Mouse (Mus musculus): Measurements from ENCODE around the gene Itgb6. TPM values are rescaled to one million over a fixed set of nuclear protein-coding genes. Genes with fewer than 3 reads are reported as not detected.

Itgb6 gene
- total and polyA plus RNA-seq, 2 experiments from 2014 or later = 0.51 to 2.4 TPM

GRCm38 (mm10) chr2:60636038-60636437 is 86.4 kb downstream of the Itgb6 start:
- no peak for TF ChIP-seq CTCF (IDR thresholded peaks at IDR 0.05; ENCODE audit: low read depth)
- TF ChIP-seq EP300 (IDR thresholded peaks at IDR 0.05; ENCODE audit: low read depth) = no peak
- 80% methylated on average over 6 of the region's 6 CpGs for WGBS
- H3K36me3 ChIP-seq (replicated peaks; ENCODE audit: control insufficient read depth, insufficient read depth, low read length) = no peaks in the 10 kb centered on the region
- no peaks in the 10 kb centered on the region for H3K9me3 ChIP-seq (replicated peaks; ENCODE audit: control insufficient read depth, low read length)
- peaks cover 7% of the 10 kb centered on the region for H3K4me1 ChIP-seq (ENCODE audit: control insufficient read depth, insufficient read depth)
- H3K9ac ChIP-seq (replicated peaks; ENCODE audit: low read depth, low read length) = no peak overlapping the region
- no peak overlapping the region for H3K4me3 ChIP-seq (ENCODE audit: low read depth, low read length)
- no peak overlapping the region for H3K27ac ChIP-seq (ENCODE audit: low read depth)
- DNase-seq (ENCODE audit: low spot score) = no peak
- no peak overlapping the region for H3K4me2 ChIP-seq (ENCODE audit: low read depth, low read length)
- no peaks in the 10 kb centered on the region for H3K27me3 ChIP-seq (ENCODE audit: control insufficient read depth, insufficient read depth, low read length)
- no peak for ATAC-seq (ENCODE audit: insufficient read depth, low read depth)

- H3K27ac ChIP-seq (ENCODE audit: low read depth) = no peak overlapping the region
- WGBS = 91% methylated on average over 2 of the region's 2 CpGs
- ATAC-seq (ENCODE audit: insufficient read depth, low read depth) = no peak
- H3K4me2 ChIP-seq (ENCODE audit: low read depth, low read length) = no peak overlapping the region
- no peaks in the 10 kb centered on the region for H3K27me3 ChIP-seq (ENCODE audit: control insufficient read depth, insufficient read depth, low read length)
- H3K4me1 ChIP-seq (ENCODE audit: control insufficient read depth, insufficient read depth) = peaks cover 6% of the 10 kb centered on the region; the same call in 1 of the 2 replicates
- no peaks in the 10 kb centered on the region for H3K36me3 ChIP-seq (replicated peaks; ENCODE audit: control insufficient read depth, insufficient read depth, low read length)
- DNase-seq (ENCODE audit: low spot score) = no peak
- H3K9me3 ChIP-seq (replicated peaks; ENCODE audit: control insufficient read depth, low read length) = no peaks in the 10 kb centered on the region
- H3K9ac ChIP-seq (replicated peaks; ENCODE audit: low read depth, low read length) = no peak overlapping the region
- TF ChIP-seq CTCF (IDR thresholded peaks at IDR 0.05; ENCODE audit: low read depth) (no peak), EP300 (IDR thresholded peaks at IDR 0.05; ENCODE audit: low read depth) (no peak)
- no peak overlapping the region for H3K4me3 ChIP-seq (ENCODE audit: low read depth, low read length)
Observed at GRCm38 (mm10) chr2:60632791-60633190, 89.7 kb downstream of the Itgb6 start.

DNA sequence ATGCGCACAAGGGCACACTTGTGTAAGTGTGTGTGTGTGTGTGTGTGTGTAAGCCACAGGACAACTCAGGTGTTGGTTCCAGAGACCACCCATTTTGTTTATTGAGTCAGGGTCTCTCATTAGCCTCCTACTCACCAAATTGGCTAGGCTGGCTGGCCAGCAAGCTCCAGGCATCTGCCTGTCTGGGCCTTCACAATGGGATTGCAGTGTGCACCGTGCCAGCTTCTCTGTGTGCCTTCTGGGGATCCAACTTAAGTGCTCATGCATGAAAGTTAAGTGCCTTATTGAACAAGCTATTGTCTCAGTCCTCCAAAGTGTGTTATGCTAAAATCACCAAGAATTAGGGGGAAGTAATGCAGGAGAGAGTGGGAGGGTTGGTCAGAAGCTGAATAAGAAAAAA is 92.1 kb downstream of the Itgb6 start:
- Histone ChIP-seq H3K9me3 (replicated peaks; ENCODE audit: control insufficient read depth, low read length) (no peaks in the 10 kb centered on the region), H3K36me3 (replicated peaks; ENCODE audit: control insufficient read depth, insufficient read depth, low read length) (no peaks in the 10 kb centered on the region), H3K4me1 (ENCODE audit: control insufficient read depth, insufficient read depth) (no peaks in the 10 kb centered on the region), H3K27me3 (ENCODE audit: control insufficient read depth, insufficient read depth, low read length) (no peaks in the 10 kb centered on the region), H3K27ac (ENCODE audit: low read depth) (no peak overlapping the region), H3K9ac (replicated peaks; ENCODE audit: low read depth, low read length) (no peak overlapping the region), H3K4me3 (ENCODE audit: low read depth, low read length) (no peak overlapping the region), H3K4me2 (ENCODE audit: low read depth, low read length) (no peak overlapping the region)
- TF ChIP-seq CTCF (IDR thresholded peaks at IDR 0.05; ENCODE audit: low read depth) = no peak
- no peak for TF ChIP-seq EP300 (IDR thresholded peaks at IDR 0.05; ENCODE audit: low read depth)
- WGBS = 73% methylated on average over 2 of the region's 2 CpGs
- ATAC-seq (ENCODE audit: insufficient read depth, low read depth) = no peak
- no peak for DNase-seq (ENCODE audit: low spot score)

DNA sequence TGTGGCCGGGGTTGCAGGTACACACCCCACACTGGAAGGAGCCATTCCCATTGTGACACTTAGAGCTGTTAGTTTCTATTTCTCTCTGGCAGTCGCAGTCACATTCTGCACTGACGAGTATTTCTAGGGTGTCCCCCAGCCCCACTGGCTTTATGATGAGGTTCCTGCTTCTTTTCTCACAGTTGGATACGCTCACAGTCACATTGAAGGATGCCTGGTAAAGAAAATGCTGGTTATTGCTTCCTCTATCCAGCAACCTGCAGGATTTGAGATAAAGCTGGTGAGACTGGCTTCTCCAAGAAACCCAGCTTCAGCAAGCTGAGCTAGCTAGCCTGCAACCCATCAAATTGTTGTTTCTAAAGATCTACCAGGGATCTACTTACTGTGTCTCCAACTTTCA is 94.5 kb downstream of the Itgb6 start:
- H3K27ac ChIP-seq (ENCODE audit: low read depth) = no peak overlapping the region
- no peaks in the 10 kb centered on the region for H3K36me3 ChIP-seq (replicated peaks; ENCODE audit: control insufficient read depth, insufficient read depth, low read length)
- H3K27me3 ChIP-seq (ENCODE audit: control insufficient read depth, insufficient read depth, low read length) = no peaks in the 10 kb centered on the region
- WGBS = 81% methylated on average over 4 of the region's 4 CpGs
- ATAC-seq (ENCODE audit: insufficient read depth, low read depth) = no peak
- no peaks in the 10 kb centered on the region for H3K9me3 ChIP-seq (replicated peaks; ENCODE audit: control insufficient read depth, low read length)
- no peak overlapping the region for H3K4me3 ChIP-seq (ENCODE audit: low read depth, low read length)
- no peak overlapping the region for H3K4me2 ChIP-seq (ENCODE audit: low read depth, low read length)
- no peak for DNase-seq (ENCODE audit: low spot score)
- no peaks in the 10 kb centered on the region for H3K4me1 ChIP-seq (ENCODE audit: control insufficient read depth, insufficient read depth)
- TF ChIP-seq EP300 (IDR thresholded peaks at IDR 0.05; ENCODE audit: low read depth) (no peak), CTCF (IDR thresholded peaks at IDR 0.05; ENCODE audit: low read depth) (no peak)
- no peak overlapping the region for H3K9ac ChIP-seq (replicated peaks; ENCODE audit: low read depth, low read length)

- 74% methylated on average over 10 of the region's 10 CpGs for WGBS
- H3K4me1 ChIP-seq (ENCODE audit: control insufficient read depth, insufficient read depth) = no peaks in the 10 kb centered on the region
- ATAC-seq (ENCODE audit: insufficient read depth, low read depth) (no peak), DNase-seq (ENCODE audit: low spot score) (no peak)
- H3K4me3 ChIP-seq (ENCODE audit: low read depth, low read length) = no peak overlapping the region
- no peak overlapping the region for H3K4me2 ChIP-seq (ENCODE audit: low read depth, low read length)
- H3K9ac ChIP-seq (replicated peaks; ENCODE audit: low read depth, low read length) = no peak overlapping the region
- H3K27ac ChIP-seq (ENCODE audit: low read depth) = no peak overlapping the region
- H3K9me3 ChIP-seq (replicated peaks; ENCODE audit: control insufficient read depth, low read length) = no peaks in the 10 kb centered on the region
- TF ChIP-seq EP300 (IDR thresholded peaks at IDR 0.05; ENCODE audit: low read depth) = no peak
- no peak for TF ChIP-seq CTCF (IDR thresholded peaks at IDR 0.05; ENCODE audit: low read depth)
- no peaks in the 10 kb centered on the region for H3K27me3 ChIP-seq (ENCODE audit: control insufficient read depth, insufficient read depth, low read length)
- no peaks in the 10 kb centered on the region for H3K36me3 ChIP-seq (replicated peaks; ENCODE audit: control insufficient read depth, insufficient read depth, low read length)
Observed at GRCm38 (mm10) chr2:60627515-60627914, 94.9 kb downstream of the Itgb6 start.

DNA sequence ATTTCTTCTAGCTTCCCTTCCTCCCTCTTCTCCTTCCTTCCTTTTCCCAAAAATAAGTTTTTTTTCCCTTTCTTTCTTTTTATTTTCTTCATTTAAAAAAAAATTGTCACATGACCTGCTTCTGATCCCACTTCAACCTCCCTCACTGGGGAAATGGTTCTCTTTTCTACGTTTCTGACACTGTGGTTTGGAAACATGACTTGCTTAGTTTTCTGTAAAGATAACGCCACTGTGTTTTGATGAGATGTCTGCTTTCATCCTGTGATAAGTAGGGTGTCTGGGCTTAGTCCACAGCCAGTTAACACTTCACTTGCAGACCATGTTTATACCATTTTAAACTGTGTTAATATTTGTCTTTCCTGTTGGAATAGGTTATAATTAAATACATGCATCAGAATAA is 96.7 kb downstream of the Itgb6 start:
- WGBS = 39% methylated on average over 2 of the region's 2 CpGs
- H3K4me2 ChIP-seq (ENCODE audit: low read depth, low read length) = no peak overlapping the region

More for the DNA sequence above, 96.7 kb downstream of the Itgb6 start:
- no peak overlapping the region for H3K9ac ChIP-seq (replicated peaks; ENCODE audit: low read depth, low read length)
- H3K27me3 ChIP-seq (ENCODE audit: control insufficient read depth, insufficient read depth, low read length) = no peaks in the 10 kb centered on the region
- DNase-seq (ENCODE audit: low spot score) (no peak), ATAC-seq (ENCODE audit: insufficient read depth, low read depth) (no peak)
- no peaks in the 10 kb centered on the region for H3K36me3 ChIP-seq (replicated peaks; ENCODE audit: control insufficient read depth, insufficient read depth, low read length)
- H3K9me3 ChIP-seq (replicated peaks; ENCODE audit: control insufficient read depth, low read length) = no peaks in the 10 kb centered on the region
- H3K27ac ChIP-seq (ENCODE audit: low read depth) = no peak overlapping the region
- TF ChIP-seq CTCF (IDR thresholded peaks at IDR 0.05; ENCODE audit: low read depth) = no peak
- TF ChIP-seq EP300 (IDR thresholded peaks at IDR 0.05; ENCODE audit: low read depth) = no peak
- no peaks in the 10 kb centered on the region for H3K4me1 ChIP-seq (ENCODE audit: control insufficient read depth, insufficient read depth)
- H3K4me3 ChIP-seq (ENCODE audit: low read depth, low read length) = no peak overlapping the region
